Mouse (Mus musculus) CH12.LX (cell line): ENCODE measurements around the gene 9130213A22Rik.
"Not testable (repeated sequence)": the region's sequence is repeated elsewhere in the genome, so short reads cannot be mapped to it uniquely, and the experiment has no call there.

ENCODE experiments used
- CTCF ChIP-seq, 2 experiments: IDR thresholded peaks in 1 of 2; conservative IDR thresholded peaks in 1 of 2; 2 replicates each; pipeline ENCODE4 v1.5.1; 2011 to 2012; ENCODE audit warnings: low read depth in 2 of 2, low read length in 2 of 2, improper control_type of control experiment in 1 of 2, inconsistent platforms in 1 of 2, mild to moderate bottlenecking in 1 of 2, moderate library complexity in 1 of 2
- JUN ChIP-seq: IDR thresholded peaks from 2 replicates; pipeline ENCODE4 v1.6.1; 2011; ENCODE audit warnings: low read depth, mild to moderate bottlenecking, low read length, improper control_type of control experiment, moderate library complexity; ENCODE audit not compliant: insufficient read depth
- MAX ChIP-seq: IDR thresholded peaks from 2 replicates; pipeline ENCODE4 v1.6.1; 2011; ENCODE audit warnings: low read length, improper control_type of control experiment
- POLR2A ChIP-seq: IDR thresholded peaks from 2 replicates; pipeline ENCODE4 v1.6.1; 2011; ENCODE audit warnings: low read depth, mild to moderate bottlenecking, improper control_type of control experiment, low read length
- POLR2AphosphoS2 ChIP-seq: IDR thresholded peaks from 2 replicates; pipeline ENCODE4 v1.6.1; 2011; ENCODE audit warnings: low read depth, low read length, improper control_type of control experiment
- SMC3 ChIP-seq: IDR thresholded peaks from 2 replicates; pipeline ENCODE4 v1.6.1; 2011; ENCODE audit warnings: low read depth, low read length, improper control_type of control experiment
- ZMIZ1 ChIP-seq: IDR thresholded peaks from 2 replicates; pipeline ENCODE4 v1.6.1; 2012; ENCODE audit warnings: low read depth, mild to moderate bottlenecking, inconsistent platforms, low read length, improper control_type of control experiment
- ZNF384 ChIP-seq: IDR thresholded peaks from 2 replicates; pipeline ENCODE4 v1.6.1; 2012; ENCODE audit warnings: low read depth, low read length, improper control_type of control experiment, inconsistent platforms

DNA sequence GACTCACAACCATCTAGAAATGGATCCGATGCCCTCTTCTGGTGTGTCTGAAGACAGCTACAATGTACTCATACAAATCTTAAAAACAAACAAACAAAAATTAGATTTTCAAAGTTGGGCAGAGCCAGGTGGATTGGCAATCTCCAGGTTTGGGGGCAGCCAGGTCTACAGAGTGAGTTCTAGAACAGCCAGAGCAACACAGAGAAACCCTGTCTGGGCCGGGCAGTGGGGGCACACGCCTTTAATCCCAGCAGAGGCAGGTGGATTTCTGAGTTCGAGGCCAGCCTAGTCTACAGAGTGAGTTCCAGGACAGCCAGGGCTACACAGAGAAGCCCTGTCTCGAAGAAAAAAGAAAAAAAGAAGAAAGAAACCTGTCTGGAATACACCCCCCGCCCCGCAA, 28.5 kb downstream of the 9130213A22Rik start:
- not testable (repeated sequence) for TF ChIP-seq JUN; ZMIZ1; POLR2AphosphoS2; CTCF (conservative IDR thresholded peaks at IDR 0.05 in 1 of 2, IDR thresholded peaks at IDR 0.05 in 1 of 2; ENCODE audit: low read depth in 2 of 2, low read length in 2 of 2); POLR2A; ZNF384; SMC3; MAX
